Mouse (Mus musculus) embryo, embryonic 10.5 days (tissue): Measurements from ENCODE around the gene Dynlt1f.
"Not testable (repeated sequence)": the region's sequence is repeated elsewhere in the genome, so short reads cannot be mapped to it uniquely, and the experiment has no call there.

Source experiments
- DNase-seq: peaks from one replicate; pipeline ENCODE4 v3.0.0-alpha.2; 2015; ENCODE audit warnings: low spot score

Gene Dynlt1f

GRCm38 (mm10) chr17:6624926-6625558, 30.7 kb downstream of the Dynlt1f start:
- DNase-seq = not testable (repeated sequence)

- DNase-seq = not testable (repeated sequence)
Observed at GRCm38 (mm10) chr17:6621976-6622375, 33.7 kb downstream of the Dynlt1f start.

- DNase-seq = not testable (repeated sequence)
Observed at GRCm38 (mm10) chr17:6620730-6621451, 34.8 kb downstream of the Dynlt1f start.

GRCm38 (mm10) chr17:6620035-6620434, 35.7 kb downstream of the Dynlt1f start:
- DNase-seq = not testable (repeated sequence)

GRCm38 (mm10) chr17:6619271-6619670, 36.4 kb downstream of the Dynlt1f start:
- DNase-seq = not testable (repeated sequence)

GRCm38 (mm10) chr17:6617689-6618400, 37.9 kb downstream of the Dynlt1f start:
- DNase-seq = not testable (repeated sequence)

- not testable (repeated sequence) for DNase-seq
Observed at GRCm38 (mm10) chr17:6616731-6617130, 39.0 kb downstream of the Dynlt1f start.

GRCm38 (mm10) chr17:6614316-6614715, 41.4 kb downstream of the Dynlt1f start:
- DNase-seq = not testable (repeated sequence)

- DNase-seq = not testable (repeated sequence)
Observed at GRCm38 (mm10) chr17:6613524-6613923, 42.2 kb downstream of the Dynlt1f start.

GRCm38 (mm10) chr17:6605347-6605746, 50.4 kb downstream of the Dynlt1f start:
- DNase-seq = not testable (repeated sequence)

- DNase-seq = not testable (repeated sequence)
Observed at GRCm38 (mm10) chr17:6602205-6602604, 53.5 kb downstream of the Dynlt1f start.

- peak; percentile 88 for DNase-seq
Observed at GRCm38 (mm10) chr17:6601204-6601911, 54.3 kb downstream of the Dynlt1f start, which contains the start of gene Dynlt1c. Dynlt1c (plus strand) TSS chr17:6601671.

- DNase-seq = not testable (repeated sequence)
Observed at GRCm38 (mm10) chr17:6600216-6600911, 55.3 kb downstream of the Dynlt1f start.

- not testable (repeated sequence) for DNase-seq
Observed at GRCm38 (mm10) chr17:6598356-6598755, 57.3 kb downstream of the Dynlt1f start.
